20 mouse cellular contexts compared by ENCODE assay signal in genomic region chrX:17456515-17456914, GRCm38 (mm10).
A peak's percentile ranks its signal among the peaks of the same experiment; 100 is the strongest.
DNase-seq lines count a peak whose midpoint lies in the region; ATAC-seq and TF ChIP-seq lines count a peak whose summit lies in the region.
"Had no signal": no experiment of that assay in that cellular context is flagged by ENCODE, and none has a peak within 500 bp of the region (broad histone marks: within the 10 kb centered on the region; RNA-seq: fewer than 3 reads in every experiment).

No protein-coding gene starts in this region.

- H3K4me2 ChIP-seq in hindbrain, postnatal 0 days (ENCODE audit: low read depth, low read length): no peak overlapping the region
- no peak overlapping the region for H3K4me2 ChIP-seq in hindbrain, embryonic 13.5 days
- H3K4me2 ChIP-seq in midbrain, embryonic 13.5 days (replicated peaks): no peak overlapping the region
- no peak overlapping the region for H3K4me2 ChIP-seq in midbrain, embryonic 11.5 days
- H3K4me2 ChIP-seq: embryonic facial prominence, embryonic 13.5 days; forebrain, embryonic 13.5 days; heart, embryonic 15.5 days; hindbrain, embryonic 15.5 days had no signal

- DNase-seq in hindbrain, postnatal 0 days (ENCODE audit: low spot score): no peak
- no peak for DNase-seq in midbrain, embryonic 11.5 days (ENCODE audit: low spot score, missing footprints)
- peak; percentile 0 for DNase-seq in forelimb bud, embryonic 11.5 days (ENCODE audit: low read depth, low spot score)
- peak; percentile 1 for DNase-seq in mesoderm, embryonic 11.5 days (ENCODE audit: low read depth, low spot score)
- no peak for DNase-seq in thymus, postnatal 14 days
- DNase-seq in lung, postnatal 14 days: no peak
- DNase-seq: cerebellum, adult 11-12 months; cerebellum, postnatal 10 days; heart, postnatal 36 days; liver, postnatal 0 days; lung, postnatal 10 days; thymus, postnatal 36 days had no signal

- no peaks in the 10 kb centered on the region for H3K9me3 ChIP-seq in hindbrain, postnatal 0 days (ENCODE audit: low read length)
- no peaks in the 10 kb centered on the region for H3K9me3 ChIP-seq in hindbrain, embryonic 13.5 days
- no peaks in the 10 kb centered on the region for H3K9me3 ChIP-seq in midbrain, embryonic 13.5 days
- H3K9me3 ChIP-seq in midbrain, embryonic 11.5 days (ENCODE audit: control insufficient read depth, low read length): no peaks in the 10 kb centered on the region
- H3K9me3 ChIP-seq: embryonic facial prominence, embryonic 13.5 days; forebrain, embryonic 13.5 days; heart, embryonic 15.5 days; hindbrain, embryonic 15.5 days had no signal

- H3K27ac ChIP-seq in hindbrain, postnatal 0 days: no peak overlapping the region
- H3K27ac ChIP-seq in hindbrain, embryonic 13.5 days: no peak overlapping the region
- H3K27ac ChIP-seq in midbrain, embryonic 13.5 days: no peak overlapping the region
- H3K27ac ChIP-seq in midbrain, embryonic 11.5 days (ENCODE audit: low read depth, low read length): no peak overlapping the region
- H3K27ac ChIP-seq: embryonic facial prominence, embryonic 13.5 days; forebrain, embryonic 13.5 days; heart, embryonic 15.5 days; hindbrain, embryonic 15.5 days; layer of hippocampus, adult 2 months had no signal

- H3K4me1 ChIP-seq in hindbrain, postnatal 0 days (ENCODE audit: insufficient read depth, low read length): no peaks in the 10 kb centered on the region
- H3K4me1 ChIP-seq in hindbrain, embryonic 13.5 days (replicated peaks): no peaks in the 10 kb centered on the region
- no peaks in the 10 kb centered on the region for H3K4me1 ChIP-seq in midbrain, embryonic 13.5 days (replicated peaks)
- H3K4me1 ChIP-seq in midbrain, embryonic 11.5 days (ENCODE audit: control insufficient read depth, insufficient read depth, low read length): no peaks in the 10 kb centered on the region
- H3K4me1 ChIP-seq: embryonic facial prominence, embryonic 13.5 days; forebrain, embryonic 13.5 days; heart, embryonic 15.5 days; hindbrain, embryonic 15.5 days had no signal

- no peak overlapping the region for H3K4me3 ChIP-seq in hindbrain, postnatal 0 days (ENCODE audit: low read length)
- no peak overlapping the region for H3K4me3 ChIP-seq in hindbrain, embryonic 13.5 days
- H3K4me3 ChIP-seq in midbrain, embryonic 13.5 days (replicated peaks): no peak overlapping the region
- no peak overlapping the region for H3K4me3 ChIP-seq in midbrain, embryonic 11.5 days (ENCODE audit: low read depth, low read length)
- H3K4me3 ChIP-seq: embryonic facial prominence, embryonic 13.5 days; erythroblast, embryonic 14.5 days; forebrain, embryonic 13.5 days; heart, embryonic 15.5 days; hindbrain, embryonic 15.5 days; layer of hippocampus, adult 2 months had no signal

- no peaks in the 10 kb centered on the region for H3K27me3 ChIP-seq in hindbrain, postnatal 0 days (ENCODE audit: insufficient read depth, low read length)
- no peaks in the 10 kb centered on the region for H3K27me3 ChIP-seq in hindbrain, embryonic 13.5 days
- H3K27me3 ChIP-seq in midbrain, embryonic 13.5 days: no peaks in the 10 kb centered on the region
- no peaks in the 10 kb centered on the region for H3K27me3 ChIP-seq in midbrain, embryonic 11.5 days (ENCODE audit: control insufficient read depth, insufficient read depth, low read length)
- H3K27me3 ChIP-seq: embryonic facial prominence, embryonic 13.5 days; forebrain, embryonic 13.5 days; heart, embryonic 15.5 days; hindbrain, embryonic 15.5 days had no signal

- ATAC-seq in hindbrain, postnatal 0 days: peak; percentile 61; the same call in 1 of the 2 replicates
- no peak for ATAC-seq in hindbrain, embryonic 13.5 days (ENCODE audit: low FRiP score)
- 0 out of 2 replicates have a peak, but pooled peaks have one; percentile 37 for ATAC-seq in midbrain, embryonic 13.5 days
- no peak for ATAC-seq in midbrain, embryonic 11.5 days (ENCODE audit: low FRiP score)
- ATAC-seq: forebrain, embryonic 13.5 days; liver, postnatal 0 days had no signal

- TF ChIP-seq CTCF in hindbrain, postnatal 0 days (IDR thresholded peaks at IDR 0.05; ENCODE audit: low read depth): no peak

- WGBS in hindbrain, postnatal 0 days: 13% methylated on average over 1 of the region's 2 CpGs
- 36% methylated on average over 2 of the region's 2 CpGs for WGBS in hindbrain, embryonic 13.5 days
- 46% methylated on average over 2 of the region's 2 CpGs for WGBS in midbrain, embryonic 13.5 days
- WGBS in midbrain, embryonic 11.5 days: 41% methylated on average over 2 of the region's 2 CpGs

- H3K36me3 ChIP-seq in hindbrain, postnatal 0 days (ENCODE audit: insufficient read depth, low read length): no peaks in the 10 kb centered on the region
- no peaks in the 10 kb centered on the region for H3K36me3 ChIP-seq in hindbrain, embryonic 13.5 days
- H3K36me3 ChIP-seq in midbrain, embryonic 13.5 days: no peaks in the 10 kb centered on the region
- H3K36me3 ChIP-seq in midbrain, embryonic 11.5 days (ENCODE audit: control insufficient read depth, insufficient read depth, low read length): no peaks in the 10 kb centered on the region
- H3K36me3 ChIP-seq: embryonic facial prominence, embryonic 13.5 days; heart, embryonic 15.5 days; hindbrain, embryonic 15.5 days had no signal

- H3K9ac ChIP-seq in hindbrain, postnatal 0 days (replicated peaks; ENCODE audit: low read length): no peak overlapping the region
- H3K9ac ChIP-seq in hindbrain, embryonic 13.5 days: no peak overlapping the region
- no peak overlapping the region for H3K9ac ChIP-seq in midbrain, embryonic 13.5 days (replicated peaks)
- H3K9ac ChIP-seq in midbrain, embryonic 11.5 days (ENCODE audit: low read length): no peak overlapping the region
- H3K9ac ChIP-seq: embryonic facial prominence, embryonic 13.5 days; forebrain, embryonic 13.5 days; heart, embryonic 15.5 days; hindbrain, embryonic 15.5 days; liver, postnatal 0 days had no signal

Comparison
In these comparisons a context has a peak if more than half of its experiments do, and no peak if none do; other contexts are left out.
1. ATAC-seq: peak in hindbrain, postnatal 0 days (single experiment) and midbrain, embryonic 13.5 days (single experiment); none in hindbrain, embryonic 13.5 days (single experiment) and midbrain, embryonic 11.5 days (single experiment).
2. DNase-seq: peak in forelimb bud, embryonic 11.5 days (single experiment) and mesoderm, embryonic 11.5 days (single experiment); none in hindbrain, postnatal 0 days (single experiment), midbrain, embryonic 11.5 days (single experiment), thymus, postnatal 14 days (single experiment) and lung, postnatal 14 days (single experiment).